Mouse (Mus musculus) hindbrain, embryonic 16.5 days (tissue): ENCODE data around the gene Prkrip1. TPM values are rescaled to one million over a fixed set of nuclear protein-coding genes. Genes with fewer than 3 reads are reported as not detected.
"Not testable (repeated sequence)": the region's sequence is repeated elsewhere in the genome, so short reads cannot be mapped to it uniquely, and the experiment has no call there.

Experiments
- ATAC-seq: fragments of 200-750 bp; cut with Nextera tagmentation; 2 replicates; pipeline ENCODE4 v1.8.0; 2017; ENCODE audit warnings: moderate TSS enrichment, moderate library complexity
- H3K27ac ChIP-seq: fragments of 300-500 bp; sonication (generic); 2 replicates; pipeline ENCODE4 v1.5.1; 2014; ENCODE audit warnings: low read depth, mild to moderate bottlenecking, control low read depth, low read length, moderate library complexity
- H3K27me3 ChIP-seq: fragments of 300-500 bp; sonication (generic); replicated peaks from 2 replicates; pipeline ENCODE4 v1.6.1; 2014; ENCODE audit warnings: low read length; ENCODE audit not compliant: control insufficient read depth, insufficient read depth
- H3K36me3 ChIP-seq: fragments of 300-500 bp; sonication (generic); 2 replicates; pipeline ENCODE4 v1.6.1; 2014; ENCODE audit warnings: mild to moderate bottlenecking, low read length, moderate library complexity, mixed read lengths; ENCODE audit not compliant: control insufficient read depth, insufficient read depth
- H3K4me1 ChIP-seq: fragments of 300-500 bp; sonication (generic); 2 replicates; pipeline ENCODE4 v1.6.1; 2014; ENCODE audit warnings: low read depth, low read length; ENCODE audit not compliant: control insufficient read depth, insufficient read depth
- H3K4me2 ChIP-seq: fragments of 300-500 bp; sonication (generic); 2 replicates; pipeline ENCODE4 v1.6.1; 2014; ENCODE audit warnings: mild to moderate bottlenecking, low read length, control low read depth, moderate library complexity
- H3K4me3 ChIP-seq: fragments of 300-500 bp; sonication (generic); 2 replicates; pipeline ENCODE4 v1.5.1; 2014; ENCODE audit warnings: mild to moderate bottlenecking, low read length, control low read depth, moderate library complexity
- H3K9ac ChIP-seq: fragments of 300-500 bp; sonication (generic); 2 replicates; pipeline ENCODE4 v1.6.1; 2014; ENCODE audit warnings: low read depth, mild to moderate bottlenecking, control low read depth, low read length, moderate library complexity
- H3K9me3 ChIP-seq: fragments of 300-500 bp; sonication (generic); 2 replicates; pipeline ENCODE4 v1.6.1; 2014; ENCODE audit warnings: mild to moderate bottlenecking, low read length, moderate library complexity; ENCODE audit not compliant: control insufficient read depth
- WGBS: fragments of 180-500 bp; shearing (Covaris S2); extraction: QIAGEN DNeasy Blood & Tissue Kit; methylation state at CpG from one replicate; pipeline ENCODE4 v1.1.7; 2014; 5-methylcytosine and 5-hydroxymethylcytosine counted together
- polyA plus RNA-seq: library from polyadenylated mRNA; unstranded; fragments of >200 nt; fragmentation: Nextera tagmentation; extraction: Ambion mirVana; gene quantifications from 2 replicates; pipeline ENCODE4 v1.2.1, GENCODE M21; 2015

The Prkrip1 gene
- polyA plus RNA-seq, 1 experiment from 2014 or later = 63.1 TPM

DNA sequence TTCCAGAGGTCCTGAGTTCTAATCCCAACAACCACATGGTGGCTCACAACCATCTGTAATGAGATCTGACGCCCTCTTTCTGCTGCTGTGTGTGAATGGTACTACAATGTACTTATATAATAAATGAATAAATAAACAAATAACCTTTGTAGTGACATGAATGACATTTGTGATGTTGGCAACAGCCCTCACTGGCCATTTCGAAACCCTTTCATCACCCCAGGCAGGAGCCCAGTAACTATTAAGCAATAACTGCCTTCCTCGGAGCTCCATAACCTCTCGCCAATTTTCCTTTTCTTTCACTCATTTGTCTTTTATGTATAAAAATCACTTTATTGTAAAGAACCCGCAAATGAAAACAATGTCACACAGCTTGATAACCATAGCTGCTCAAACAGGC is 15.0 kb upstream of the Prkrip1 start:
- no peak for ATAC-seq
- Histone ChIP-seq H3K9me3 (no peaks in the 10 kb centered on the region), H3K27me3 (no peaks in the 10 kb centered on the region), H3K9ac (no peak overlapping the region), H3K4me1 (no peaks in the 10 kb centered on the region), H3K4me3 (no peak overlapping the region), H3K27ac (no peak overlapping the region), H3K4me2 (no peak overlapping the region), H3K36me3 (peaks cover 5% of the 10 kb centered on the region; the same call in 1 of the 2 replicates)
- 85% methylated on average over 5 of the region's 5 CpGs for WGBS

DNA sequence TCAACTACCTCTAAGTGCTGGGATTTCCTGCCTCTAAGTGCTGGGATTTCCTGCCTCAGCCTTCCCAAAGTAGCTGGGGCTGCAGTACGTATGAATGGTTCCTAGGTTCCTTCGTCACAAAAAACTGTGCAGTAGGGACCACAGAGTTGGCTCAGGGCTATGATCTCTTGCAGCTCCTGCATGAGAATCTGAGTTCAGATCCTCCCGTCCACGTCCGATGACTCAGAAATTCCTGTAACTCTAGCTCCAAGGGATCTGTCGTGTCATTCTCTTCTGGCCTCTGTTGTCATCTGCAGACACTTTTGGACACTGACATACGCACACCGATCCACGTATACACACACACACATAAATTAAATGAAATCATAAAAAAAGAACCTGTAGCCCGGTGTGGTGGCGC is 14.0 kb upstream of the Prkrip1 start:
- no peak overlapping the region for H3K27ac ChIP-seq
- ATAC-seq = no peak
- no peaks in the 10 kb centered on the region for H3K27me3 ChIP-seq
- no peak overlapping the region for H3K4me2 ChIP-seq
- H3K9me3 ChIP-seq = no peaks in the 10 kb centered on the region
- H3K4me1 ChIP-seq = no peaks in the 10 kb centered on the region
- H3K36me3 ChIP-seq = no peaks in the 10 kb centered on the region
- no peak overlapping the region for H3K9ac ChIP-seq
- WGBS = 96% methylated on average over 11 of the region's 11 CpGs
- H3K4me3 ChIP-seq = no peak overlapping the region

DNA sequence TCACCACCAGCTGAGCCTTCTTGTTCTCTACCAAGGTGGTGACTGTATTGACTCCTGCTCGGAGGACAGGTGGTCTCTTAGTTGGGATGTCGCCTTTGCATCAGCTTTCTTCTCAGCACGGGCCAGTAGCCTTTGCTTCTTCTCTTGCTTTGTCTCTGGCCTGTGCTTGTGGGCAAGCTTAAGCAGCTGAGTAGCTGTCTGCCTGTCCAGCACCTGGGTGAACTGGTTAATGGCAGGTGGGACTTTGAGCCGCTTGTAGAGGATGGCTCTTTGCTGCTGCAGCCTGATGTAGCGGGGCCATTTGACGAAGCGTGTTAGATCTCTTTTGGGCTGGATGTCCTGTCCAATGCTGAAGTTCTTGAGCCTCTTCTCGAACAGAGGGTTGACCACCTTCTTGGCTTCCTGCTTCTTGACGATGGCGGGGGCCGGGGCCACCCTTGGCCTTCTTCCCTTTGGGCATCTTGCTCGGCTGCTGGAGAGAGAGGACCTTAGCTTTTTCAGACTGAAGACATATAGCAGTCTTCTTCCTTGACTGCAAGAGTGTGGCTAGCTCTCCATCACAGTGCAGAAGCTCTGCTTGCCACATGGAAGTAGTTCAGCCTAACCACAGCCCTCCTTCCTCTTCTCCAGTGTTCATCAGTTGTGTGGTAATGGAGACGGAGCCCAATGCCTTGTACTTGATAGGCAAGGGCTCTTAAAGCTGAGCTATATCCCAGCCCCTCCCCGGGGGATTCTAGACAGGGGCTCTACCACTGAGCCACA is 12.8 kb upstream of the Prkrip1 start:
- WGBS = 93% methylated on average over 14 of the region's 14 CpGs
- not testable (repeated sequence) for H3K4me3 ChIP-seq

DNA sequence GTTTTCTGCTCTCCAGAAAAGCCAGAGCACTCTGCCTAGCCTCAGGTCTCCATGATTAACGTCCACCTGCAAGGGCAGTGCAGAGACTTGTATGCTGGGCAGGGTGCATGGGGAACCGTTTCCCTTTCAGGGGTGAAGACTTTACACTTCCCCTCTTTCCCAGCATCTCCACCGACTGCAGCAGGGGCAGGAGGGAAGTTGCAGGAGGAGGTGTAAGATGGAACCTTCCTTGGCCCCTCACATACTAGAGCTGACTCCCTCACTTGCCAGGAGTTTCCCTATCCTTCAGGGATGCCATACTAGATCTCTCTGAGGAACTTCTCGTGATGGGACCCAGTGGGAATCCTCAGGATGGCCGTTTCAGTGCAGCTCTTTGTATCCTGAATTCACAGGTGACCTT is 11.8 kb upstream of the Prkrip1 start:
- ATAC-seq = no peak
- no peak overlapping the region for H3K9ac ChIP-seq

More for the DNA sequence above, 12.8 kb upstream of the Prkrip1 start:
- not testable (repeated sequence) for ATAC-seq, H3K27ac ChIP-seq, H3K4me2 ChIP-seq, H3K36me3 ChIP-seq, H3K9me3 ChIP-seq, H3K9ac ChIP-seq, H3K4me1 ChIP-seq, H3K27me3 ChIP-seq

DNA sequence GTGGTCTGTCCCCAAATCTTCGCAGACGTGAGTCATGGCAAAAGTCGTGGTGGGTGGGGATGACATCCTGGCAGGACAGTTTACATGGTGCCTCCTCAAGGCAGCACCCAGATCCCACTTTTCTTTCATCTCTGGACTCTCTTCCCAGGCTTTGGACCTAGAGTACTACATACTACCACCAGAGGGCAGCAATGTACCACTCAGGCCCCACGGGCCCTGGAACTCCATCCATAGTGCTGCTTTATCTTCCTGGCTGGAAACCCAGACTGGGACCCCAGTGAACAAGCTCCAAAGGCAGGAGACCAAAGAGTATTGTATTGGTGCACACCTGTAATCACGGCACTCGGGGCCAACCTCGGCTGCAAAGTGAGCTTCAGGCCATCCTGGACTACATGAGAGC is 3.1 kb upstream of the Prkrip1 start:
- Histone ChIP-seq H3K9me3 (no peaks in the 10 kb centered on the region), H3K27me3 (no peaks in the 10 kb centered on the region), H3K27ac (no peak overlapping the region), H3K4me3 (no peak overlapping the region), H3K9ac (no peak overlapping the region), H3K4me2 (no peak overlapping the region), H3K36me3 (no peaks in the 10 kb centered on the region), H3K4me1 (peaks cover 10% of the 10 kb centered on the region)
- 36% methylated on average over 7 of the region's 7 CpGs for WGBS
- peak; percentile 63 for ATAC-seq

More for the DNA sequence above, 11.8 kb upstream of the Prkrip1 start:
- H3K27ac ChIP-seq = no peak overlapping the region
- no peak overlapping the region for H3K4me3 ChIP-seq
- H3K4me2 ChIP-seq = no peak overlapping the region
- H3K9me3 ChIP-seq = no peaks in the 10 kb centered on the region
- H3K27me3 ChIP-seq = no peaks in the 10 kb centered on the region
- 82% methylated on average over 5 of the region's 5 CpGs for WGBS
- no peaks in the 10 kb centered on the region for H3K36me3 ChIP-seq
- no peaks in the 10 kb centered on the region for H3K4me1 ChIP-seq

DNA sequence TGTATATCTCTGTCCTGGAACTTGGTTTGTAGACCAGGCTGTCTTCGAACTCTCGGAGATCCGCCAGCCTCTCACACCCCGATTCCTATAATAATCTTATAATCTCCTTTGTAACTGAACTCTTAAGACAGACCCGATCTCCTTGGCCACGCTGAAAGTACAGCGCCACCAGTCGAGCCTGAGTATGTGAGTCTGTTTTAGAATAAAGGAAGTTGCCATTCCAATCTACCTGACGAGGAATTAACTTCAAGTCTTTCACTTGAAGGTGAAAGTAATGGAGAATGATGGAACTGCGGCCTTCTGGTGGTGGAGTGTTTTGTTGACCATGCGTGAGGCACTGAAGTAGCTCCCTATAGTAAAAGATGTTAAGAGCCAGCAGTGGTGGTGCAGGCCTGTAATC is 763 bp upstream of the Prkrip1 start:
- Histone ChIP-seq H3K9me3 (no peaks in the 10 kb centered on the region), H3K4me3 (peak overlapping the region; percentile 92), H3K4me2 (peak overlapping the region; percentile 70), H3K27me3 (no peaks in the 10 kb centered on the region), H3K36me3 (peaks cover 6% of the 10 kb centered on the region), H3K27ac (no peak overlapping the region), H3K4me1 (peaks cover 10% of the 10 kb centered on the region), H3K9ac (peak overlapping the region; percentile 27; the same call in 1 of the 2 replicates)
- ATAC-seq = no peak
- 34% methylated on average over 11 of the region's 11 CpGs for WGBS

DNA sequence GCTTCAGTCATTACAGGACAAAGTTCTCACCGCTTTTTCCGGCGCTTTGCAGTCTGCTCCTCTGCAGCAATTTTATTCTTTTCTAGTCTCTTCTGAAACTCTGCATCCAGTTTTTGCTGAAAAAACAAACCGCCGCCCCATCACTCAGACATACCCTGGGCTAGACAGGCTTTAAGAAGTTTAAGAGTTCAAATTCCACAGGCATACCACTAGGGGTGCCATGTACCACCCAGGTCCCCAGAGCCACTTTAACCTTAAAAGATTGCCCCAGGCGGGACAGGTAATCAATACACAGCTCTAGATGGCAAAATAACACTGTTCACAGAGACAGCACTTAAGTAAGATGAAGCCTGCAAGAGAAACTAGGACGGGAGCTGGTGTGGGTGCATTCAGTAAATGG is 6.9 kb downstream of the Prkrip1 start:
- no peaks in the 10 kb centered on the region for H3K9me3 ChIP-seq
- H3K4me1 ChIP-seq = no peaks in the 10 kb centered on the region
- no peak overlapping the region for H3K27ac ChIP-seq
- 88% methylated on average over 7 of the region's 7 CpGs for WGBS
- peaks cover 41% of the 10 kb centered on the region for H3K36me3 ChIP-seq
- no peak overlapping the region for H3K9ac ChIP-seq
- H3K4me3 ChIP-seq = no peak overlapping the region
- no peak overlapping the region for H3K4me2 ChIP-seq
- H3K27me3 ChIP-seq = no peaks in the 10 kb centered on the region
- no peak for ATAC-seq

DNA sequence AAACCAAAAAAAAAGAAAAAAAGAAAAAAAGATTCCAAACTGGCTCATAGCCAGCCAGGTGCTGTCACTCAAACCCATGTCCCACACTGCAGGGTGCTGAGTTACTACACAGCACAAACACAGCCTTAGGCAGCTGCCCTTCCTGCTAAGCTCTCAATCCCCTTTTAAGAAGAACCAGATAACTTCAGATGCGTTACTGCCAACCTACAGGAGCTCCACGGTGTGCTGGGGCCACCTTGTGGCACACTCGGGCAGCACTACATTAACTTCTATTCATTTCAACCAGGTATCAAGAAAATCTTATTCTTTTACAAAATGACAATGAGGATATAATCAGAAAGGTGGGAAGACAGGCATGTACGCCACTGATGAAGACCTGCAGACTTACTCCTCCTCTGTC is 12.0 kb downstream of the Prkrip1 start:
- H3K9ac ChIP-seq = no peak overlapping the region
- H3K27me3 ChIP-seq = no peaks in the 10 kb centered on the region
- peaks cover 16% of the 10 kb centered on the region for H3K36me3 ChIP-seq
- no peak overlapping the region for H3K4me2 ChIP-seq
- 40% methylated on average over 4 of the region's 4 CpGs for WGBS
- no peaks in the 10 kb centered on the region for H3K4me1 ChIP-seq
- no peak overlapping the region for H3K4me3 ChIP-seq
- H3K9me3 ChIP-seq = no peaks in the 10 kb centered on the region
- ATAC-seq = peak; percentile 64; the same call in 1 of the 2 replicates
- no peak overlapping the region for H3K27ac ChIP-seq

DNA sequence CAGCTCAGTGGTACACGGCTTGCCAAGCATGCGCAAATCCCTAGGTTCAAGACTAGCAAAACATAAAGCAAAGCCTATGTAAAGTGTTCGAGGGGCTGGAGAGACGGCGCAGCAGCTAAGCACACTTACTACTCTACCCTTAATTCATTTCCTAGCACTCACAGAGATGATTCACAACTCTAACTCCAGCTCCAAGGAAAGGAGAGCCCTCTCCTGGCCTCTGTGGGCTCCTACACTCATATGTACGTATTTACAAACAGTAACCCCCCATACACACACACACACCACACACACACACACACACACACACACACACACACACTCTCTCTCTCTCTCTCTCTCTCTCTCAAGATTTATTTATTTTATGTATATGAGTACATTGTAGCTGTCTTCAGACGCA is 15.0 kb downstream of the Prkrip1 start:
- ATAC-seq = no peak
- no peak overlapping the region for H3K4me3 ChIP-seq
- H3K27me3 ChIP-seq = no peaks in the 10 kb centered on the region
- H3K36me3 ChIP-seq = peaks cover 21% of the 10 kb centered on the region
- H3K4me1 ChIP-seq = no peaks in the 10 kb centered on the region
- H3K9me3 ChIP-seq = no peaks in the 10 kb centered on the region
- 88% methylated on average over 7 of the region's 7 CpGs for WGBS
- H3K4me2 ChIP-seq = no peak overlapping the region
- no peak overlapping the region for H3K9ac ChIP-seq
- H3K27ac ChIP-seq = no peak overlapping the region
